Mouse (Mus musculus): ENCODE results near the gene D630023F18Rik.

Gene D630023F18Rik

DNA sequence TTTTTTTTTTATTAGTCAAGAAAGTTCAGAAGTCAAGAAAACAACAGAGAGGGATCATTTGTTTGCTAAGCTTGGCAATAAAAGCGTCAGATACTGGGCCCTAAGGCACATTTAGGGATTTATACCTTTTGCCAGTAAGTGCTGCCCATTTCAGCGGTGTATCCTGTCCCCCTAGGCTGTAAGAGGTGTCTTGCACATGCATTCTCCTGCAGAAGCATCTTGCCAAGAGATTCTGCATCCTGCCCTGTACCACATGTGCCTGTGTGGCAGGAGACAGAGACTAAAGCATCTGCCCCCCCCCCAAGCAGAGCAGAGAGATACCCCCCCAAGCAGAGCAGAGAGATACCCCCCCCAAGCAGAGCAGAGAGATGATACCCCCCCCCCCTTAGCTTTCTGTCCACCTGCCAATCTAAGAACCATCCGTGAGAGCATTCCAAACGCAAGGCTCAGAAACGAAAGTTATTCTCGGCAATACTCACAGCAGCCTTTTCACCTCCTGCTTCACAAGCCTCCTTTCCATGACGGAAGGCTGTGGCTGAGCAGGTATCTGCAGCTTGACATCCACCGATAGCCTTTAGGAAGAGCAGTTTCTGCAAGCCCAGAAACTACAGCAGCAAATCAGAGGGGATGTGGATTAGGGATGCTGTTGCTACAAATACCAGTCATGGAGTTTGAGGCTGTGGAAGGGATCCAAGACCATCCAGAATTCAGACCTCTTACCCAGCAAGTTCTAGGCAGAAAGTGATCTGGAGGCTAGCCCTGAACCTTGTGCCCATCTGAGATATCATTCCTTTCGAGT lies at the start of gene D630023F18Rik:
Gene D630023F18Rik, minus strand, starts transcription at position 641 of the 799 bp plus-strand sequence.
- no peak for DNase-seq

- no peak for DNase-seq
Observed at GRCm38 (mm10) chr1:65171579-65171978, 48.6 kb upstream of the D630023F18Rik start.

GRCm38 (mm10) chr1:65169947-65170346 lies 46.9 kb upstream of the D630023F18Rik start:
- DNase-seq: no peak

GRCm38 (mm10) chr1:65169536-65169935 lies 46.5 kb upstream of the D630023F18Rik start:
- no peak for DNase-seq

DNA sequence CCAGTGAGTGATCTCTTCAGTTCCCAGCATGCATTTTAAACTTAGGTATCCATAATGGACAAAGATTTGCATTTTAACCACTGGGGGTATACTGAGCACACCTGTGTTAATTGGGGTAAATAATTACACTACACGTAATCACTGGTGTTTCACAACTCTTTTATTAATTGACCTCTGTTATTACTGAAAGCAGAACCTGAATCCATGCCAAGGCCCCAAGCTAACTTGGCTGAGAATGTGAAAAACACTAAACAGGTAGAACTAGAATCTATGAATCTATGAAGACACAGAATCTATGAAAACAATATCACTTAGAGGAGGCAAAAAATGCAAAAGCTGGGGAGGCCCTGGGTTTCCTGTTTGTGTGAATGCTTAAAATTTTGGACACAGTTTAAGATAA lies 44.5 kb upstream of the D630023F18Rik start:
- no peak for DNase-seq

DNA sequence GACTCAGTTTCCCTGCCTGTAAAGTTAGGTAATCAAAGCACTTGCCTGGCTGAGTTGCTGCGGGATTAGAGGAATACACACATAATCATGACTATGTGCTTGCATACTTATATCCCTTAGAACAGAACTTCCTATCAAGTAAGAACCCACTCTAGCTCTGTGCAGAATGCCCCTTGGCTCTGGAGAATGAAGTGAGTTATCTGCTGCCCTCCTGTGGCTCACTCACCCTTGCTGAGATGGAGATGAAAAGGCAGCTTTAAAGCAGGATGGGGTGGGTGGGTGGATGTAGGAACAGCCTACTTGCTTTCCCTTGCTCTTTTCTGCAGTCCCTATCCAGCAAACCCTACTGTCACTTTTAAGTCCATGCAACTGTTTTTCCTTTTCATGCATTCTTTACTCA lies 39.2 kb upstream of the D630023F18Rik start:
- no peak for DNase-seq

GRCm38 (mm10) chr1:65156111-65156510 lies 33.1 kb upstream of the D630023F18Rik start:
- DNase-seq: no peak

- DNase-seq: no peak
Observed at GRCm38 (mm10) chr1:65154814-65155213, 31.8 kb upstream of the D630023F18Rik start.

DNA sequence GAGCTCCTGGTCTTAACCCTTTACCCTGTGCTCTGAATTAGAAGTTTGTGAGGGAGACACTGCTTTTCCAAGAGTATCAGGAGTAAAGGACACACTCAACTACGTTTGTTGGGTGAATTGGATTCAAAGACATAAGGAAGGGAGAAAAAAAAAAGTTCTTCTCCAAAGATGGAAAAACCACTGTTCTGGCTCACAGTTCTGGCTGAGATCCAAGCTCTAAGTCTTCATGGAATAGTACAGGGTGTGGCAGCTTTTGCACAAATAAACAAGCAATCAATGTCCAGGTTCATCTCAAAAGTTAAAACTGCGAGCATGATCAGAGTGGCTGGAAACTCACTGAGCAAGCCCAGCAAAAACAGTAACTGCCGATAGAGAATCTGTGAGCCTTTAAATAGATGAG lies 25.0 kb upstream of the D630023F18Rik start:
- no peak for DNase-seq

DNA sequence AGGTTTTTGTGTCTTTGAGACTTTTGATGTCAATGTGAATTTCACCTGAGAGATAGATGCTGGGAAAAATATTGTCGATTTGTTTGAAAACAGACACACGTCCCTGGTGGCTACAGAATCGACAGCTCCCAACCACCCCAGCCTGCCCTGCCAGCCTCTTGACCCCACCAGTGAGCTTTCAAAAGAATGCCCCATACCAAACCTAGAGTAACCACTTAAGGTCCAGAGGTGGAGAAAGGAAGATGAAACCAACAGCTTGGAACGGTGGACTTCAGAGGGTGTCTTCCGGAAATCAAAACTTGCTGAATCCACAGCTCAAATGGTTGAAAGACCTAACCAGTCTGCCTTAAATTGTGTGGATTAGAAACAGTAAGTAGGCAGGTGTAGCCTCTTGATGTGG lies 24.3 kb upstream of the D630023F18Rik start:
- no peak for DNase-seq

DNA sequence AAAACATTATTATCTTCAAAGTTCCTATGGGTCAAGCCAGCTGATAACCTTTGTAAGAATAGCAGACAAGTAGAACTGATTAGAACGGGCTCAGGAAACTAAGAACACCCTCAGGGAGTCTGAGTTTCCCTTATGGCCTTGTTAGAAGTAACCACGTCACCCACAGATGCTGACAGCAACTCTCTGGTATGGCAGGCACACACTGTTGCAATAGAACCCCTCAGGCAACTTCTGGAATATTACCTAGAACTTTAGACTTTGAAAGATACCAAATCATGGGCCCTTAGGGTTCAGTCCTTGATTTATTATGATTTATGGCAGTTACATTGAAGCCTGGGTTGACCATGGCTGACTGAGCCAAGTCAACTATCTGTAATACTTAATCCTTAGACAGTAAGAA lies 23.6 kb upstream of the D630023F18Rik start:
- DNase-seq: no peak

- DNase-seq: no peak
Observed at GRCm38 (mm10) chr1:65144783-65145182, 21.8 kb upstream of the D630023F18Rik start.

GRCm38 (mm10) chr1:65137560-65137959 lies 14.5 kb upstream of the D630023F18Rik start:
- DNase-seq: no peak

- no peak for DNase-seq
Observed at GRCm38 (mm10) chr1:65132833-65133232, 9.8 kb upstream of the D630023F18Rik start.

DNA sequence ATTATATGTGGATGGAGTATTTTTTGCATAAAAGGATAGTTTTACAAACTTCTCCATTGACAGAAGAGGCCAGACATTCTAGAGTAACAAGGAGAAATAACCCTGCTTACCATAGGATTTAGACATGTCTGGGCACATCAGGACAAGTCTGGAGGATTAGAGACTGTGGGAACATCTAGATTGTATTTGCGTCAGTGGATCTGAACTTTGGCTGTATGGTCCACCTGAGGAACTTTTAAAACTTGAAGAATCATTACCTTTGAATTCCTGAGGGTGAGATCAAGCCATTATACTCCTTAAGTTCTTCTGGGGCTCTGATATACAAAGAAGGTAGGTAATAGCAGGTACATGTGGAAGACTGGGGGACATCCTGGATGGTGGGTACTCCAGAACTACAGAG lies 8.7 kb upstream of the D630023F18Rik start:
- no peak for DNase-seq

DNA sequence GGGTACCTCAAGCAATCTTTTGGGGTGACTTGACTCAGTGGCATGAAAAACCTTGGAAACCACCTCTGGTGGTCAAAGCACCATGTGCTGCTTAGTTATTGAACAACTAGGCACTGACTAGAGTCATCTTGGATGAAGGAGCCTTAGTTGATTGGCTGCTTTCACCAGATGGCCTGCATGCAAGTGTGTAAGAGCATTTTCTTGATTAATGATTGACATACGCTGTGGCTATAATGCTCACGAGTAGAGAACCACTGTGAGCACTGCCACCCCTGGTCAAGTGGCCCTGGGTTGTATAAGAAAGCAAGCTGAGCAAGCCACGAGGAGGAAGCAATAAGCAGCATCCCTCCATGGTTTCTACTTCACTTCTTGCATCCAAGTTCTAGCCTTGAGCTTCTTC lies 7.2 kb upstream of the D630023F18Rik start:
- DNase-seq: no peak

DNA sequence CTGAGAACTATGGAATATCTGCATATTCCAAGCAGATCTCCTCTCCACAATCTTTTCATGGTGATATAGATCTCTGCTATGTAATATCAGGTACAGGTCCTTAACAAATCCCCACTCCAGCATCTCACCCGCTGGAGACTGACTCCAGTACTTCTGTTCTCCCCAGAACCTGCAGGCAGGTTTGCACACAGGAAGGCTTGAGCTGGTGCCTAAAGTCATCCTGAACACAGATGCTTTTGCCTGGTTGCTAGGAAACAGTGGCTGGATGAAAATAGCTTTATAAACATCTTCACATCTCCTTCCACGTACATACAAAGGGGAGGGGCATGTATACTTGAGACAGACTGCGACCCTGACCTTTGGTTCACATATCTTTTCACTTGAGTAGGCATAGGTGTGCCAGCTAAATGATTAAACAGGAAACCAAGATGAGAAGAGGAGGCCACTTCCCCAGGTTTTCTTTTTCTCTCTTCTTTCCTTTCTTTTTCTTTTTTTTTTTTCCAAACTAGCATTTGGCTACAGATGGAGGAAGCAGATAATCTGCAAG lies 6.7 kb upstream of the D630023F18Rik start:
- no peak for DNase-seq

GRCm38 (mm10) chr1:65119438-65119837 lies 3.6 kb downstream of the D630023F18Rik start, which contains the start of gene Gm28845:
Gene Gm28845, minus strand, starts transcription at chr1:65119558.
- DNase-seq: no peak

DNA sequence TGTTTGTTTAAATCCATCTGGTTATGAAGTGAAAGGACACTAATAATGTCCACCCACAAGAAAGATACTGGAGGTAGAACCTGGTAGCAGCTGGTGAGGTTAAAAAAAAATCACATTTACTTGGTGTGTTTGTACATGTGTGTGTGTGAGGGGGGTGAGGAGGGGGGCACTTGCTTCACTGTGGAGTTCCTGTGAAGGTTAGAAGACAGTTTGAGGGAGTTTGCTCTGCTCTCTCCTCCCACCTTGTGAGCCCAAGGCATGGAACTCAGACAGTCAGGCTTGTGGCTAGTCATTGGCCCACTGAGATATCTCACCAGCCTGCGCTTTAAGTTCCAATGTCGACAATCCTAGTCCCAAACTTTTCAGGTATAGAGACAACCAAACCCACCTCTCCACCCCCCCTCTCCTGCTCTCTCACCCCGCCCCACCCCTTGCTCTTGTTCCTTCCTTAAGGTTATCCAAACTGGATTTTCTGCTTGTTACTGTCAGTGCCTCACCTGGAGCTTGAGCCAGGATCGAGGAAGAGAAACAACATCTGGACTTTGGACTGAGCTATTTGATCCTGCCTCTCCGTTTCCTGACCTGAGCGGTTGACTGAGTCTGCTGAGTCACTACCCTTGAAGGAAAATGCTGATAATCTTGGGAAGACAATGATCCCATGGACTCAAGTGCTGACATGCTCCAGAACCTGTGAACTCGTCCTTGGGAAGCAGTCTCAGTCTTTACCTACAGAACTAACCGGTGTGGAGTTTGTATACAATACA lies 4.7 kb downstream of the D630023F18Rik start:
- DNase-seq: no peak

GRCm38 (mm10) chr1:65113536-65114172 lies 9.4 kb downstream of the D630023F18Rik start:
- DNase-seq: no peak

DNA sequence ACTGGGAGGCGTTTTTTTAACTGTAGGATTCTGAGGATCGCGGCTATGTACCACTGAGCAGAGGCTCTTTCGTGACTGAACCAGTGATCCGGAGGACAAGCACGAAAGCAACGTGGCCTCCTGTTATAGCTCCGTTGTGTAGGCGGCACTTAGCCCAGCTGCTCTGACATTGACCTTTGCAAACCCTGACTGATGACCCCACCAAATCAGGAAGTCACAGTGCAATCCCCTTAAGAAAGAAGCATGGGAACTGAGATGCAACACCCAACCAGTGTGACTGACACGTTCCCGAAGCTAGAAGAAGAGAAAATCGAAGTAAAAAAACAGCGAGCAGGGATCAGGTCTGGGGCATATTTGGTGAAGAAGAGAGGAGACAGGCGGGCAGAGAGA lies 10.2 kb downstream of the D630023F18Rik start:
- no peak for DNase-seq

GRCm38 (mm10) chr1:65112031-65112806 lies 10.8 kb downstream of the D630023F18Rik start:
- DNase-seq: peak; percentile 36

Measured in cerebellum, adult 11-12 months (tissue).